Mouse (Mus musculus): ENCODE measurements at regions not wholly inside any gene's neighbourhood (a gene's known extent, or its start where the extent isn't known, plus 50 kb on each side); places are given as distances from the start of the nearest gene placed in this dataset.
A peak's percentile ranks its signal among the peaks of the same experiment; 100 is the strongest.

GRCm38 (mm10) chr14:113566885-113567284 lies 252.5 kb downstream of the Tpm3-rs7 start:
- Histone ChIP-seq H3K4me1 (replicated peaks; ENCODE audit: control insufficient read depth, insufficient read depth, low read length) (no peaks in the 10 kb centered on the region), H3K36me3 (ENCODE audit: control insufficient read depth, insufficient read depth, low read length) (no peaks in the 10 kb centered on the region), H3K9ac (ENCODE audit: low read length) (no peak overlapping the region), H3K27me3 (ENCODE audit: control insufficient read depth, insufficient read depth, low read length) (no peaks in the 10 kb centered on the region), H3K4me3 (ENCODE audit: low read depth, low read length) (no peak overlapping the region), H3K9me3 (ENCODE audit: control insufficient read depth, low read length) (no peaks in the 10 kb centered on the region), H3K4me2 (ENCODE audit: low read depth, low read length, severe bottlenecking) (no peak overlapping the region), H3K27ac (ENCODE audit: low read depth, low read length) (no peak overlapping the region)
- 0 out of 2 replicates have a peak, but pooled peaks have one; percentile 24 for ATAC-seq (replicated peaks; ENCODE audit: low FRiP score)
- 95% methylated on average over 1 of the region's 1 CpGs for WGBS
- no peak for DNase-seq (ENCODE audit: low spot score)

- H3K27me3 ChIP-seq (ENCODE audit: control insufficient read depth, insufficient read depth, low read length), result no peaks in the 10 kb centered on the region
- H3K9me3 ChIP-seq (ENCODE audit: control insufficient read depth, low read length), result no peaks in the 10 kb centered on the region
- no peak overlapping the region for H3K4me2 ChIP-seq (ENCODE audit: low read depth, low read length, severe bottlenecking)
- 89% methylated on average over 5 of the region's 5 CpGs for WGBS
- H3K9ac ChIP-seq (ENCODE audit: low read length), result no peak overlapping the region
- DNase-seq (ENCODE audit: low spot score), result no peak
- no peaks in the 10 kb centered on the region for H3K36me3 ChIP-seq (ENCODE audit: control insufficient read depth, insufficient read depth, low read length)
- no peaks in the 10 kb centered on the region for H3K4me1 ChIP-seq (replicated peaks; ENCODE audit: control insufficient read depth, insufficient read depth, low read length)
- no peak overlapping the region for H3K4me3 ChIP-seq (ENCODE audit: low read depth, low read length)
- ATAC-seq (replicated peaks; ENCODE audit: low FRiP score), result no peak
- H3K27ac ChIP-seq (ENCODE audit: low read depth, low read length), result no peak overlapping the region
Measured at GRCm38 (mm10) chr14:113590811-113591210, 276.4 kb downstream of the Tpm3-rs7 start.

GRCm38 (mm10) chr14:113627115-113627514 lies 312.7 kb downstream of the Tpm3-rs7 start:
- DNase-seq (ENCODE audit: low spot score) (no peak), ATAC-seq (replicated peaks; ENCODE audit: low FRiP score) (no peak)
- no peak overlapping the region for H3K27ac ChIP-seq (ENCODE audit: low read depth, low read length)
- H3K9ac ChIP-seq (ENCODE audit: low read length), result no peak overlapping the region
- no peak overlapping the region for H3K4me2 ChIP-seq (ENCODE audit: low read depth, low read length, severe bottlenecking)
- WGBS, result 66% methylated on average over 2 of the region's 2 CpGs
- no peaks in the 10 kb centered on the region for H3K27me3 ChIP-seq (ENCODE audit: control insufficient read depth, insufficient read depth, low read length)
- no peak overlapping the region for H3K4me3 ChIP-seq (ENCODE audit: low read depth, low read length)
- no peaks in the 10 kb centered on the region for H3K9me3 ChIP-seq (ENCODE audit: control insufficient read depth, low read length)
- H3K36me3 ChIP-seq (ENCODE audit: control insufficient read depth, insufficient read depth, low read length), result no peaks in the 10 kb centered on the region
- no peaks in the 10 kb centered on the region for H3K4me1 ChIP-seq (replicated peaks; ENCODE audit: control insufficient read depth, insufficient read depth, low read length)

GRCm38 (mm10) chr14:113651296-113651695 lies 336.9 kb downstream of the Tpm3-rs7 start:
- H3K4me2 ChIP-seq (ENCODE audit: low read depth, low read length, severe bottlenecking), result no peak overlapping the region
- no peaks in the 10 kb centered on the region for H3K27me3 ChIP-seq (ENCODE audit: control insufficient read depth, insufficient read depth, low read length)
- no peak overlapping the region for H3K4me3 ChIP-seq (ENCODE audit: low read depth, low read length)
- H3K4me1 ChIP-seq (replicated peaks; ENCODE audit: control insufficient read depth, insufficient read depth, low read length), result no peaks in the 10 kb centered on the region
- DNase-seq (ENCODE audit: low spot score), result no peak
- H3K27ac ChIP-seq (ENCODE audit: low read depth, low read length), result no peak overlapping the region
- 83% methylated on average over 5 of the region's 5 CpGs for WGBS
- no peaks in the 10 kb centered on the region for H3K9me3 ChIP-seq (ENCODE audit: control insufficient read depth, low read length)
- no peak overlapping the region for H3K9ac ChIP-seq (ENCODE audit: low read length)
- H3K36me3 ChIP-seq (ENCODE audit: control insufficient read depth, insufficient read depth, low read length), result no peaks in the 10 kb centered on the region
- no peak for ATAC-seq (replicated peaks; ENCODE audit: low FRiP score)

GRCm38 (mm10) chr14:113656864-113657263 lies 342.5 kb downstream of the Tpm3-rs7 start:
- Histone ChIP-seq H3K27ac (ENCODE audit: low read depth, low read length) (no peak overlapping the region), H3K9ac (ENCODE audit: low read length) (no peak overlapping the region), H3K36me3 (ENCODE audit: control insufficient read depth, insufficient read depth, low read length) (no peaks in the 10 kb centered on the region), H3K9me3 (ENCODE audit: control insufficient read depth, low read length) (no peaks in the 10 kb centered on the region), H3K4me1 (replicated peaks; ENCODE audit: control insufficient read depth, insufficient read depth, low read length) (no peaks in the 10 kb centered on the region), H3K4me2 (ENCODE audit: low read depth, low read length, severe bottlenecking) (no peak overlapping the region), H3K4me3 (ENCODE audit: low read depth, low read length) (no peak overlapping the region), H3K27me3 (ENCODE audit: control insufficient read depth, insufficient read depth, low read length) (no peaks in the 10 kb centered on the region)
- DNase-seq (ENCODE audit: low spot score) (no peak), ATAC-seq (replicated peaks; ENCODE audit: low FRiP score) (peak; percentile 36; the same call in 1 of the 2 replicates)
- WGBS, result 24% methylated on average over 1 of the region's 1 CpGs

- Histone ChIP-seq H3K9me3 (ENCODE audit: control insufficient read depth, low read length) (no peaks in the 10 kb centered on the region), H3K27ac (ENCODE audit: low read depth, low read length) (no peak overlapping the region), H3K4me1 (replicated peaks; ENCODE audit: control insufficient read depth, insufficient read depth, low read length) (no peaks in the 10 kb centered on the region), H3K4me2 (ENCODE audit: low read depth, low read length, severe bottlenecking) (no peak overlapping the region), H3K36me3 (ENCODE audit: control insufficient read depth, insufficient read depth, low read length) (no peaks in the 10 kb centered on the region), H3K9ac (ENCODE audit: low read length) (no peak overlapping the region), H3K4me3 (ENCODE audit: low read depth, low read length) (no peak overlapping the region), H3K27me3 (ENCODE audit: control insufficient read depth, insufficient read depth, low read length) (no peaks in the 10 kb centered on the region)
- ATAC-seq (replicated peaks; ENCODE audit: low FRiP score), result no peak
- no peak for DNase-seq (ENCODE audit: low spot score)
- 79% methylated on average over 1 of the region's 1 CpGs for WGBS
Measured at GRCm38 (mm10) chr14:113668660-113669059, 354.3 kb downstream of the Tpm3-rs7 start.

- H3K27ac ChIP-seq (ENCODE audit: low read depth, low read length), result no peak overlapping the region
- no peak overlapping the region for H3K4me3 ChIP-seq (ENCODE audit: low read depth, low read length)
- H3K36me3 ChIP-seq (ENCODE audit: control insufficient read depth, insufficient read depth, low read length), result no peaks in the 10 kb centered on the region
- no peak overlapping the region for H3K9ac ChIP-seq (ENCODE audit: low read length)
- H3K9me3 ChIP-seq (ENCODE audit: control insufficient read depth, low read length), result no peaks in the 10 kb centered on the region
- no peaks in the 10 kb centered on the region for H3K4me1 ChIP-seq (replicated peaks; ENCODE audit: control insufficient read depth, insufficient read depth, low read length)
- H3K27me3 ChIP-seq (ENCODE audit: control insufficient read depth, insufficient read depth, low read length), result no peaks in the 10 kb centered on the region
- 86% methylated on average over 2 of the region's 2 CpGs for WGBS
- DNase-seq (ENCODE audit: low spot score) (no peak), ATAC-seq (replicated peaks; ENCODE audit: low FRiP score) (no peak)
- no peak overlapping the region for H3K4me2 ChIP-seq (ENCODE audit: low read depth, low read length, severe bottlenecking)
Measured at GRCm38 (mm10) chr14:113669386-113669785, 355.0 kb downstream of the Tpm3-rs7 start.

- H3K27me3 ChIP-seq (ENCODE audit: control insufficient read depth, insufficient read depth, low read length), result no peaks in the 10 kb centered on the region
- H3K36me3 ChIP-seq (ENCODE audit: control insufficient read depth, insufficient read depth, low read length), result no peaks in the 10 kb centered on the region
- 70% methylated on average over 2 of the region's 2 CpGs for WGBS
- no peak overlapping the region for H3K27ac ChIP-seq (ENCODE audit: low read depth, low read length)
- no peaks in the 10 kb centered on the region for H3K9me3 ChIP-seq (ENCODE audit: control insufficient read depth, low read length)
- H3K9ac ChIP-seq (ENCODE audit: low read length), result no peak overlapping the region
- H3K4me1 ChIP-seq (replicated peaks; ENCODE audit: control insufficient read depth, insufficient read depth, low read length), result no peaks in the 10 kb centered on the region
- ATAC-seq (replicated peaks; ENCODE audit: low FRiP score), result no peak
- DNase-seq (ENCODE audit: low spot score), result no peak
- no peak overlapping the region for H3K4me2 ChIP-seq (ENCODE audit: low read depth, low read length, severe bottlenecking)
- no peak overlapping the region for H3K4me3 ChIP-seq (ENCODE audit: low read depth, low read length)
Measured at GRCm38 (mm10) chr14:113710953-113711352, 396.5 kb downstream of the Tpm3-rs7 start.
